Mouse (Mus musculus): Measurements from ENCODE around the gene Mylip. TPM values are rescaled to one million over a fixed set of nuclear protein-coding genes. Genes with fewer than 3 reads are reported as not detected.

The Mylip gene
- total and polyA plus RNA-seq, 3 experiments, result 0.13 TPM; not detected in 2

DNA sequence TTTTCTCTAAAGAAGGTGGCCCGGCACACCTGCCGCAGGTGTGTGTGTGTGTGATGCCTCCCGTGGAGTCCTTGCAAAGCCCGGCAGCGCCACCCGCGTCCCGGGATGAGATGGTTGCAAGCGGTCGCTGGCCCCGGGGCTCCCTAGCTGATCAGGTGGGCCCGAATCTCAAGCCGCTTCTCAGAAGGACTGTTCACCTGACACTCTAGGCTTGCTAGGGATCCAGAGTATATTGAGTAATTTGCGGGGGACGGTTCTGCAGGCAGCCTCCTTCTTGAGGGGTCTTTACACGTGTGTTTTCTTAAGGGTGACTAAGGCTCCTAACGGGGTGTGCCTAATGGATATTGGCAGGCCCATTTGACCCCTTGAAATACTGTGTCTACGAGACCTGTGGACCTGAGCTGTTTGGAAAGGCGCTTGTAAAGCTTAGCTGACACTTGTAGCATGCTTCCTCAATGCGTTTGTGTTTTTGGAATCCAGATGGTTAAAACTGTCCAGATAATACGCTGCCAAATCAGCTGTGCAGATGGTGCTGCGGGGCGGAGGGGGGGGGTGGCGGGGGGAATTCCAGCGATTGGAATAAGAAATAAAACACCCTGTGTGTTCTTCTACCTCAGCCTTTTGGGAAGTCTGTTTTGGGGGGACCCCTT, 895 bp downstream of the Mylip start:
- Histone ChIP-seq H3K36me3 (replicated peaks in 1 of 2; ENCODE audit: control insufficient read depth in 1 of 2, insufficient read depth in 1 of 2, low read length in 1 of 2) (no peaks in the 10 kb centered on the region), H3K27ac (ENCODE audit: insufficient read depth, low read depth) (no peak overlapping the region), H3K4me1 (ENCODE audit: control insufficient read depth in 1 of 2, insufficient read depth in 2 of 2) (no peaks in the 10 kb centered on the region), H3K79me2 (replicated peaks; ENCODE audit: control insufficient read depth, extremely low read depth, insufficient read depth, poor library complexity, severe bottlenecking) (no peaks in the 10 kb centered on the region), H3K4me2 (ENCODE audit: insufficient read depth, low read depth, poor library complexity, severe bottlenecking) (no peak overlapping the region), H3K9ac (ENCODE audit: insufficient read depth, low read depth) (no peak overlapping the region), H3K9me3 (replicated peaks; ENCODE audit: low read length) (peaks cover 5% of the 10 kb centered on the region), H3K4me3 (replicated peaks in 1 of 3; ENCODE audit: low read depth in 2 of 3, low read length in 2 of 3, poor library complexity in 1 of 3) (no peak overlapping the region), H3K27me3 (replicated peaks) (no peaks in the 10 kb centered on the region)
- TF ChIP-seq JUN (IDR thresholded peaks at IDR 0.05; ENCODE audit: insufficient read depth, low read depth, low read length) (no peak), BHLHE40 (IDR thresholded peaks at IDR 0.05; ENCODE audit: low read depth, low read length) (no peak), ZNF384 (IDR thresholded peaks at IDR 0.05; ENCODE audit: low read depth, low read length) (no peak), CHD1 (IDR thresholded peaks at IDR 0.05; ENCODE audit: low read depth, low read length) (no peak)
- in situ Hi-C loops (cut with MboI; ENCODE audit: low pct_ligation_motif_present, low pct_unique_long_range_greater_than_20kb, low sequenced_read_pairs) (no loop called here), dilution Hi-C loops (cut with MboI; ENCODE audit: extremely low pct_ligation_motif_present, extremely low pct_unique_long_range_greater_than_20kb, low sequenced_read_pairs) (no loop called here)
- DNase-seq (ENCODE audit: extremely low read depth), result no peak

DNA sequence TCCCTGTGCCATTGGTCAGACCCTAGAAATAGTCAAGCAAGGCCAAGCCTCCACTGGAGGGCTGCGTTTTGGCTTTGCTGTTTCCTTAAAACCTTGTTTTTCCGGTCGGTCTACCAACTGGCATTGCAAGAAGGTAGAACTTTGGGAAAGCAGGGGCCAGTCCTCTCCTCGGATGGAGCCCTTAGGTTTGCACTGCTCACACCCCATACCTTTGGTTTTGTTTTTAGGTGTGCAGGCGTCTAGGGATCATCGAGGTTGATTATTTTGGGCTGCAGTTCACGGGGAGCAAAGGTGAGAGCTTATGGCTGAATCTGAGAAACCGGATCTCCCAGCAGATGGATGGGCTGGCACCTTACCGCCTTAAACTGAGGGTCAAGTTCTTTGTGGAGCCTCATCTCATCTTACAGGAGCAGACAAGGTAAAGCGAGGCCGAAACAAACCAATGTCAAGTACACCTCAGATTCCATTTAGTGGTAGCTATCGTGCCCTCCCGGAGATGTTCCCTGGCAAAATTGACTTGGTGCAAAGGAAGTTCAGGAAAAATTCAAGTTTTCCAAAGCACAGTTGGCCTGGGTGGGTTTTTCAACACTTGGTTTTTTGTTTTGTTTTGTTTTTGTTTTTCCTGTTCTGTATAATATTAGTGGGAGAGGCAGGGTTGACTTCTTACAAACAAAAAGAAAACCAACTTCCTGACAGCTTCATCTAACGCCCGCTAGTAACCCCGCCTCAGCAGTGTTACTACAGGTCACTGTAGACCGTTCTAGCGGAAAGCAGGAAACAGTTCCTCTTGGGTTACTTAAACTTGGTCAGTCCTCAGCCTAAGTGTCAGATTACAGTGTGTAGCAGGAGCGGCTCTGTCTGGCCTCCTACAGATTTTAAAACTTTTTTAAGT, 1.7 kb downstream of the Mylip start:
- DNase-seq (ENCODE audit: extremely low read depth), result no peak
- no peak overlapping the region for H3K4me2 ChIP-seq (ENCODE audit: insufficient read depth, low read depth, poor library complexity, severe bottlenecking)
- no peaks in the 10 kb centered on the region for H3K79me2 ChIP-seq (replicated peaks; ENCODE audit: control insufficient read depth, extremely low read depth, insufficient read depth, poor library complexity, severe bottlenecking)
- no peak overlapping the region for H3K9ac ChIP-seq (ENCODE audit: insufficient read depth, low read depth)
- dilution Hi-C loops (cut with MboI; ENCODE audit: extremely low pct_ligation_motif_present, extremely low pct_unique_long_range_greater_than_20kb, low sequenced_read_pairs) (no loop called here), in situ Hi-C loops (cut with MboI; ENCODE audit: low pct_ligation_motif_present, low pct_unique_long_range_greater_than_20kb, low sequenced_read_pairs) (no loop called here)
- peaks cover 5% of the 10 kb centered on the region for H3K9me3 ChIP-seq (replicated peaks; ENCODE audit: low read length)
- no peak overlapping the region for H3K27ac ChIP-seq (ENCODE audit: insufficient read depth, low read depth)
- H3K4me1 ChIP-seq (ENCODE audit: control insufficient read depth in 1 of 2, insufficient read depth in 2 of 2), result no peaks in the 10 kb centered on the region
- no peaks in the 10 kb centered on the region for H3K36me3 ChIP-seq (replicated peaks in 1 of 2; ENCODE audit: control insufficient read depth in 1 of 2, insufficient read depth in 1 of 2, low read length in 1 of 2)
- no peak overlapping the region for H3K4me3 ChIP-seq (replicated peaks in 1 of 3; ENCODE audit: low read depth in 2 of 3, low read length in 2 of 3, poor library complexity in 1 of 3)
- TF ChIP-seq SIN3A (IDR thresholded peaks at IDR 0.05; ENCODE audit: low read length) (no peak), RCOR1 (conservative IDR thresholded peaks at IDR 0.05; ENCODE audit: low read depth, low read length) (no peak), JUND (conservative IDR thresholded peaks at IDR 0.05; ENCODE audit: low read depth, low read length) (no peak), ZNF384 (IDR thresholded peaks at IDR 0.05; ENCODE audit: low read depth, low read length) (no peak), ZMIZ1 (IDR thresholded peaks at IDR 0.05; ENCODE audit: low read depth, low read length) (no peak), JUN (IDR thresholded peaks at IDR 0.05; ENCODE audit: insufficient read depth, low read depth, low read length) (no peak), USF1 (IDR thresholded peaks at IDR 0.05; ENCODE audit: low read depth, low read length) (no peak), ETS1 (conservative IDR thresholded peaks at IDR 0.05; ENCODE audit: low read depth, low read length) (no peak), BHLHE40 (IDR thresholded peaks at IDR 0.05; ENCODE audit: low read depth, low read length) (no peak), IRF4 (IDR thresholded peaks at IDR 0.05; ENCODE audit: low read depth, low read length) (no peak)
- H3K27me3 ChIP-seq (replicated peaks), result no peaks in the 10 kb centered on the region

Data from CH12.LX (cell line).